Mouse (Mus musculus) inflammation-experienced regulatory T-cells (primary cell): ENCODE data around the gene Oser1. TPM values are rescaled to one million over a fixed set of nuclear protein-coding genes. Genes with fewer than 3 reads are reported as not detected.

Experiments used
- polyA plus RNA-seq, 2 experiments: library from polyadenylated mRNA; unstranded; fragments of 100-300 nt; shearing (Covaris generic); gene quantifications; one replicate each; pipeline ENCODE4 v1.2.1; 2017

Gene Oser1
- polyA plus RNA-seq: 100 to 1,000 TPM in 1 of 2 experiments, 10 to 100 TPM in 1; 80.9 to 105 TPM

GRCm38 (mm10) chr2:163424597-163424996, at the start of gene Oser1:
Gene Oser1 (minus strand): TSS chr2:163424697.

DNA sequence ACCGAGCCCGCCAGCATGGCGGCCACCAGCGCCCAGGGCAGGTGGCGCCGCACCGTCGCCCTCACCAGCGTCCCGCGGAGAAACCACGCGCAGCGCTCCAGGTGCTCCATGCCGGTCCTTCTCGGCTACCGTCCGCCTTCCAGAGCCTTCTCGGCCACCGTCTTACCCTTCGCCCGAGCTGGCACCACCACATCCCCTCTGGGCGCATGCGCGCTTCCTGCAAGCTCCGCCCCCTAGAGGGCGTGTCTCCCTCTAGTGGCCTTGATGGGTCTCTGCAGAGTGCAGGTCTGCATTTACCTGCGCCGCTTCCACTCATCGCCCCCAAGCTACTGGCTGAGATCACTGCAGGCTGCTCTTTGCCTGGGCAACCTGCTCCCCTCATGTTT, 48.0 kb upstream of the Oser1 start, which contains the start of gene Fitm2:
Gene Fitm2 (minus strand): TSS at position 164 of the 386 bp plus-strand sequence.

GRCm38 (mm10) chr2:163438246-163438618, 13.7 kb upstream of the Oser1 start, which contains the start of gene Gdap1l1:
Gene Gdap1l1 (plus strand): TSS chr2:163438476.

DNA sequence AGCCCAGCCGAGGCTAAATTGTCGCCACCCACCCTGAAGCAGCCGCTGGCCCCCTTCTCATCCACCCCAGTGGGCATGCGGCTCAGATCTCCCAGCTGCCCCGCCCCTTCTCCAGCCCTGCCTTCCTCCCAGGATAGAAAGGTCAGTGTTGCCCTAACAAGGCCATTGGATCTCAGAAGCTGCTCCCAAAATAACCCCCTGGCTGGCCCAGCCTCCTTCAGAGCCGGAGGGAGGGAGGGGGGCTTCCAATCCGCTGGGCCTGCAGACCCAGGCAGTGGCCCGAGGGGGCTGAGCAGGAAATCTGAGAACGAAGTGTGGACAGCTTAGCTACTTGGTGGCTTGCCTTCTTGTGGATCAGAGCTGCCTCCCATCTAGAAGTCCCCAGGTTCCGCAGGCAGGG, 26.6 kb downstream of the Oser1 start, which contains the start of gene Jph2:
Gene Jph2 (minus strand): TSS at position 89 of the 400 bp plus-strand sequence.

Other genes with a start within 250 kb of the Oser1 start
- 10 to 100 TPM in 1 of 2 experiments, 1 to 10 TPM in 1; 2.6 to 47.8 TPM for gene Tox2, start 221.6 kb downstream of the Oser1 start, polyA plus RNA-seq
- not detected for gene Jph2, start 26.7 kb downstream of the Oser1 start, polyA plus RNA-seq
- gene Gdap1l1, start 13.8 kb upstream of the Oser1 start, polyA plus RNA-seq: under 1 TPM; 0.18 to 0.75 TPM
- 1 to 10 TPM; 3.4 to 4.6 TPM for gene Fitm2, start 47.9 kb upstream of the Oser1 start, polyA plus RNA-seq
- under 1 TPM in 1 of 2 experiments, not detected in 1; 0.69 TPM for gene R3hdml, start 67.6 kb upstream of the Oser1 start, polyA plus RNA-seq
- 1 to 10 TPM in 1 of 2 experiments, not detected in 1; 1.0 TPM for gene Hnf4a, start 82.1 kb upstream of the Oser1 start, polyA plus RNA-seq
- 10 to 100 TPM; 61.9 to 65.8 TPM for gene Ttpal, start 177.6 kb upstream of the Oser1 start, polyA plus RNA-seq
- gene Serinc3, start 220.4 kb upstream of the Oser1 start, polyA plus RNA-seq: 100 to 1,000 TPM; 631 to 799 TPM
- gene Pkig, start 233.7 kb upstream of the Oser1 start, polyA plus RNA-seq: 10 to 100 TPM in 1 of 2 experiments, 1 to 10 TPM in 1; 5.7 to 14.0 TPM